Mouse (Mus musculus): ENCODE results near the gene Cntfr. TPM values are rescaled to one million over a fixed set of nuclear protein-coding genes. Genes with fewer than 3 reads are reported as not detected.

The Cntfr gene
- polyA plus RNA-seq, 1 experiment from 2014 or later = 8.2 TPM

DNA sequence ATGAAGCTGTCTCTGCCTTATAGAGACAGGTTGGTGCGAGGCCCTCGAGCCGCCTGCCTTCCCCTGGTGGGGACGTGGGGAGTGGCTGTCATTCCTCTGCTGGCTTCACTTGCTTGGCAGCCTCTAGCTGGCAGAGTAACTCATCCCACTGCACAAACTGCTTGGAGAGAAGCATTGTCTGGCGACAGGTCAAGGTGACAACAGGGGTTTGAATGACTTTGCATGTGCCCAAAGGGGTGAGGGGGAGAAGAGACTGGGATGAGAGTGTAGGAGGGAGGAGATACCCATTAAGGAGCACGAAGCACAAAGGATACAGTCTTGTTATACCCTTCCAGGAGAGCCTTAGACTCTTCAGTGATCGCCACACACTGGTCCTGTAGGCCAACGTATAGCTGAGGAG, 18.2 kb upstream of the Cntfr start:
- no peaks in the 10 kb centered on the region for H3K9me3 ChIP-seq (ENCODE audit: low read depth, low read length)
- 78% methylated on average over 8 of the region's 8 CpGs for WGBS
- no peak overlapping the region for H3K9ac ChIP-seq
- H3K27ac ChIP-seq (ENCODE audit: low read depth) = no peak overlapping the region
- no peak overlapping the region for H3K4me3 ChIP-seq (ENCODE audit: low read depth, low read length)
- H3K4me2 ChIP-seq = no peak overlapping the region
- H3K27me3 ChIP-seq (ENCODE audit: insufficient read depth, low read length) = no peaks in the 10 kb centered on the region
- TF ChIP-seq CTCF (IDR thresholded peaks at IDR 0.05; ENCODE audit: low read depth) = 0 out of 2 replicates have a peak, but pooled peaks have one; percentile 5
- peaks cover 10% of the 10 kb centered on the region for H3K4me1 ChIP-seq (ENCODE audit: insufficient read depth)
- peaks cover 55% of the 10 kb centered on the region for H3K36me3 ChIP-seq (ENCODE audit: insufficient read depth)
- ATAC-seq (ENCODE audit: insufficient read depth) (no peak), DNase-seq (no peak)

DNA sequence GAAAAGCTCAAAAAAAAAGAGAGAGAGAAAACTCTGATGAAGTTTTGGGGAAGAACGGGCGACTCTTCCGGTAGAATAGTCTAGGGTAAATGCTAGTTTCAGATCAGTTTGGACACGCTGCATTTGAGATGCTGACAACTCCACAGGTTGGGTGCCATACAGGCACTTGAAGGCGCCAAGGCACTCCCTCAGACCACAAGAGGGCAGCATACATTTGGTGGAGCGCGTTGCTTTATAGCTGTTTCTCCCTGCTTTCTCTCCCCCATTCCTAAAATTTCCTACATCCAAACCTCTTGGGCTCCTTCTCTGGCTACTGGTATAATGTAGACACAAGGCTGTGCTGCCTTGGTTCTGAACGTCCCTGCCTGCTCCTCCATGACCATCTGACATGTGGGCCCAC, 17.4 kb upstream of the Cntfr start:
- DNase-seq = peak; percentile 91
- Histone ChIP-seq H3K27ac (ENCODE audit: low read depth) (no peak overlapping the region), H3K27me3 (ENCODE audit: insufficient read depth, low read length) (no peaks in the 10 kb centered on the region), H3K9ac (no peak overlapping the region), H3K4me1 (ENCODE audit: insufficient read depth) (peaks cover 10% of the 10 kb centered on the region), H3K9me3 (ENCODE audit: low read depth, low read length) (no peaks in the 10 kb centered on the region), H3K4me3 (ENCODE audit: low read depth, low read length) (peak overlapping the region; percentile 88; the same call in 1 of the 2 replicates), H3K4me2 (peak overlapping the region; percentile 94), H3K36me3 (ENCODE audit: insufficient read depth) (peaks cover 47% of the 10 kb centered on the region)
- WGBS = 24% methylated on average over 8 of the region's 8 CpGs
- ATAC-seq (ENCODE audit: insufficient read depth) = no peak
- peak; percentile 82 for TF ChIP-seq CTCF (IDR thresholded peaks at IDR 0.05; ENCODE audit: low read depth)

DNA sequence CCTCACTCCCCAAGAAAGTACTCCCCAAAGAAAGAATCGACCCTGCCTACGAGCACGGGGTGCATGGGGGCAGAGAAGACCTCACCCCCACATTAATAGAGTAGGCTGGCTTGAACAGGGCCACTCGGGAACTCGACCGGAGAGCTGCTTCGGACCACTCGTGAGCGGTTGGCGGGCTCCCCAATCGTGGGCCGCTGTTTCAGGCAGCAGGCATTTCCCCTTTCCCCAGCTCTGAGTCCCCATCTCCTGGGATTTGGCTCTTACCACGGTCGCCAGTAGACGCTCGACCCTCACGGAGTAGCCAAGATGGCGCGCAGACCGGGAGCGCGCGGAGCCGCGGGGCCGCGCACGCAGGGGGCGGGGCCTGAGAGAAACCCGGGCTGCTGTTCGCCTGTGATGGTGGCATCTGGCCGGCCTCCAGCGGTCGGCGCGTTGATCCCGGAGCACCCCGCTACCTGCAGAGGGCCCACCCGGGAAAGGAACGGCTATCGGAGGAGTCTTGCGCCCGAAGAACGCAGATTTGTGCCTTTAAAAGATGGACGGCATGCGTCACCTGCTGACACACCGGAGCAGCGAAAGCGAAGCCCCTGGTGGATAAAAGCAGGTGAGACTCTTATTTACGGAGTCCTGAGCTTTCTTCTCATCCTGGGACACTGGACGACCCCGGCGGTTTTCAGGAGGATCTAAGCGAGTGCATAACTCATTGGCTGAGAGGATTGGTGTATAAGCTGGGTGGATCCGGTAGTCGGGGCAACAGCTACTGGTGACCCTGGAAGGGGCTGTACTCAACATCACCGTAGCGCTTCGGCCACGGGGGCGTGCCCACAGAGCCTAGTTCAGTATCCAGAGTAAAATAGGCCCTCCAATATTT, 16.5 kb upstream of the Cntfr start, which contains the start of gene Rpp25l:
Rpp25l (minus strand) TSS at position 338 of the 871 bp plus-strand sequence.
- WGBS = under 1% methylated on average over 61 of the region's 61 CpGs
- no peaks in the 10 kb centered on the region for H3K9me3 ChIP-seq (ENCODE audit: low read depth, low read length)

DNA sequence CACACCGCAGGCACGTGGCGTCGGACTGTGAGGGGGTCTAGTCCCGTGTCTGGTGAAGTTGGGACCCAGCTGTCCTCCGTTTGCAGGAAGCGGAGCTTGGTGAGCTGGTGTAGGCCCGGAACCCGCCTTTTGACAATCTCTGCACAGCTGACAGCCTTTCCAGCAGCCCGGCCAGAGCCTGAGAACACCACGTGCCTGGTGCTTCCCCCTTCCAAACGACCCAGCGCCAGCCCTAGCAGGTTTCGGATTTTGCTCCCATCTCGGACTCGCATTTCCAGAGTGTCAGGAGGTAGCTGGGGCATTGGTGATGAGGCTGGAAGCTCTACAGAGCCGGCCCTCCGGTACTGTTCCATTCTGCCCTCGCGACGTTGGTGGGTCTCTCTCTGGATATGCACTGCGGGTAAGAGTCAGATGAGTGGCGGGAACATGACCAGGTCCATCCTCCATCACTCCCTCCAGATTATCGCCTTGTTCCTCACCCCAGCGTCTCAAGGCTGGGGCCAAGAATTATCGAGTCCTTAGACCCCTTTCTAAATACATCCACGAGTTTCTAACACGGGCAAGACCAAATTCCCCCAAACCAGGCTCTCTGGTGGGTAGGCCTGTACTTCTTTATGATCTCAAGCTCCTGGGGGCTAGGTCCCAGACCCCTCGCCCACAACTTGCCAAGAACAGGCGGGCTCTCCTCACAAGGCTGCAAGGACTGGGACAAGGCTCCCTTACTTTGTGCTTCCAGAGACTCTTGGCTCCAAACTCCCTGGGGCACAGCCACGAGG, 15.7 kb upstream of the Cntfr start:
- ATAC-seq (ENCODE audit: insufficient read depth) (peak; percentile 6; the same call in 1 of the 2 replicates), DNase-seq (peak; percentile 39)
- peak overlapping the region; percentile 94 for H3K4me2 ChIP-seq
- H3K4me1 ChIP-seq (ENCODE audit: insufficient read depth) = peaks cover 10% of the 10 kb centered on the region
- peak overlapping the region; percentile 88 for H3K4me3 ChIP-seq (ENCODE audit: low read depth, low read length)
- WGBS = 30% methylated on average over 31 of the region's 31 CpGs
- H3K27ac ChIP-seq (ENCODE audit: low read depth) = peak overlapping the region; percentile 76; the same call in 1 of the 2 replicates
- peak overlapping the region; percentile 96 for H3K9ac ChIP-seq
- no peaks in the 10 kb centered on the region for H3K9me3 ChIP-seq (ENCODE audit: low read depth, low read length)
- H3K27me3 ChIP-seq (ENCODE audit: insufficient read depth, low read length) = no peaks in the 10 kb centered on the region
- TF ChIP-seq CTCF (IDR thresholded peaks at IDR 0.05; ENCODE audit: low read depth) = no peak
- peaks cover 32% of the 10 kb centered on the region for H3K36me3 ChIP-seq (ENCODE audit: insufficient read depth)

More for the DNA sequence above, 16.5 kb upstream of the Cntfr start, which contains the start of gene Rpp25l:
- Histone ChIP-seq H3K9ac (peak within 1 kb of the TSS; percentile 96), H3K36me3 (ENCODE audit: insufficient read depth) (peaks cover 39% of the 10 kb centered on the region), H3K4me2 (peak within 1 kb of the TSS; percentile 94), H3K27me3 (ENCODE audit: insufficient read depth, low read length) (no peaks in the 10 kb centered on the region), H3K27ac (ENCODE audit: low read depth) (peak within 1 kb of the TSS; percentile 76; the same call in 1 of the 2 replicates), H3K4me3 (ENCODE audit: low read depth, low read length) (peak within 1 kb of the TSS; percentile 88), H3K4me1 (ENCODE audit: insufficient read depth) (peaks cover 10% of the 10 kb centered on the region)
- peak; percentile 92 for DNase-seq
- TF ChIP-seq CTCF (IDR thresholded peaks at IDR 0.05; ENCODE audit: low read depth) = peak; percentile 40
- peak; percentile 65 for ATAC-seq (ENCODE audit: insufficient read depth)

DNA sequence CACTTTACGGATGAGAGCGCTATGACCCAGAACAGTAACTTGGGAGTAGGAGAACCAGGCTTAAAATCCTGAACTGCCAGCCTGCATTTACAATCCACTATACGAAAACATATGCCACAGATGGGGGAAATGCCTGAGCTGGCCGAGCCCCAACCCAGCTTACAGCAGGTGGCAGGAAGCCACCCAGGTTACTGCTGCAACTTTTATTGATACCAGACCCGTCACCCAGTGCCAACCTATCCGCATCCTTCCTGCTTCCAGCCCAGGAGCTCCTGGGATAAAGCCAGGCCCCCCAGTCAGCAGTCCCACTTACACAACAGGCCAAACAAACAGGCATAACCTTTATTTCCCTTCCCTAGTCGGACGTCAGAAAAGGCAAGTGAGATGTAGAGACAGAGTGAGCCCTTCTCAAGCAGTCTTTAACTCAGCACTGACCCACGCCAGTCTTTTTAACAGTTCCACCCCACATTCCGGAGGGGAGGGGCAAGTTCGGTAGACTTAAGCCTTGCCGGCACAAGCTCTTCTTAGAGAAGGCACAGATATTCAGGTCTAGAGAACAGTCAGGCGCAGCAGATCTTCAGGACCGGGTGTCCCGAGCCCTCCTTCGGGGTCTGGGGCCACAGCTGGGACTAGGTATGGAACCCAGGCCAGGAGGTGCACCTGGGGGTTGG, 15.0 kb upstream of the Cntfr start:
- no peaks in the 10 kb centered on the region for H3K9me3 ChIP-seq (ENCODE audit: low read depth, low read length)
- H3K4me2 ChIP-seq = peak overlapping the region; percentile 94
- peak overlapping the region; percentile 88 for H3K4me3 ChIP-seq (ENCODE audit: low read depth, low read length)
- TF ChIP-seq CTCF (IDR thresholded peaks at IDR 0.05; ENCODE audit: low read depth) = no peak
- 69% methylated on average over 16 of the region's 16 CpGs for WGBS
- H3K27me3 ChIP-seq (ENCODE audit: insufficient read depth, low read length) = no peaks in the 10 kb centered on the region
- H3K4me1 ChIP-seq (ENCODE audit: insufficient read depth) = peaks cover 10% of the 10 kb centered on the region
- ATAC-seq (ENCODE audit: insufficient read depth) (no peak), DNase-seq (peak; percentile 20)
- H3K36me3 ChIP-seq (ENCODE audit: insufficient read depth) = peaks cover 25% of the 10 kb centered on the region
- H3K27ac ChIP-seq (ENCODE audit: low read depth) = no peak overlapping the region
- H3K9ac ChIP-seq = peak overlapping the region; percentile 96

DNA sequence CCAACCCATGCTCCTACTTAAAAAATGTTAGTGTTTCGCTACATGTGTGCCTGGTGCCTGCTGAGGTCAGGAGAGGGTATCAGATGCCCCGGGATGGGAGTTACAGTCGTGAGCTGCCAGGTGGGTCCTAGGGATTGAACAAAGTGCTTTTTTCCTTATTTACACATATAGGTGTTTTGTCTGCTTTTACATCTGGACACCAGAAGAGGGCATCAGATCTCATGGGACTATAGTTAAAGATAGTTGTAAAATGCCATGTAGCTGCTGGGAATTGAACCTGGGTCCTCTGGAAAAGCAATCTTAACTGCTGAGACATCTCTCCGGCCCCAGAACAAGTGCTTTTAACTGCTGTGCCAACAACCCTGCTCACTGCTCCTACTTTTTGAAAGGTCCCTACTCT, 13.3 kb upstream of the Cntfr start:
- Histone ChIP-seq H3K4me1 (ENCODE audit: insufficient read depth) (peaks cover 10% of the 10 kb centered on the region), H3K27me3 (ENCODE audit: insufficient read depth, low read length) (no peaks in the 10 kb centered on the region), H3K27ac (ENCODE audit: low read depth) (no peak overlapping the region), H3K9me3 (ENCODE audit: low read depth, low read length) (no peaks in the 10 kb centered on the region), H3K36me3 (ENCODE audit: insufficient read depth) (peaks cover 13% of the 10 kb centered on the region; the same call in 1 of the 2 replicates), H3K4me3 (ENCODE audit: low read depth, low read length) (no peak overlapping the region), H3K4me2 (no peak overlapping the region), H3K9ac (no peak overlapping the region)
- 42% methylated on average over 4 of the region's 4 CpGs for WGBS
- no peak for DNase-seq
- no peak for ATAC-seq (ENCODE audit: insufficient read depth)
- TF ChIP-seq CTCF (IDR thresholded peaks at IDR 0.05; ENCODE audit: low read depth) = 0 out of 2 replicates have a peak, but pooled peaks have one; percentile 2
